Mouse (Mus musculus): ENCODE data around the gene Clk3. TPM values are rescaled to one million over a fixed set of nuclear protein-coding genes. Genes with fewer than 3 reads are reported as not detected.

Gene Clk3
- polyA plus RNA-seq, 1 experiment: 84.2 TPM

DNA sequence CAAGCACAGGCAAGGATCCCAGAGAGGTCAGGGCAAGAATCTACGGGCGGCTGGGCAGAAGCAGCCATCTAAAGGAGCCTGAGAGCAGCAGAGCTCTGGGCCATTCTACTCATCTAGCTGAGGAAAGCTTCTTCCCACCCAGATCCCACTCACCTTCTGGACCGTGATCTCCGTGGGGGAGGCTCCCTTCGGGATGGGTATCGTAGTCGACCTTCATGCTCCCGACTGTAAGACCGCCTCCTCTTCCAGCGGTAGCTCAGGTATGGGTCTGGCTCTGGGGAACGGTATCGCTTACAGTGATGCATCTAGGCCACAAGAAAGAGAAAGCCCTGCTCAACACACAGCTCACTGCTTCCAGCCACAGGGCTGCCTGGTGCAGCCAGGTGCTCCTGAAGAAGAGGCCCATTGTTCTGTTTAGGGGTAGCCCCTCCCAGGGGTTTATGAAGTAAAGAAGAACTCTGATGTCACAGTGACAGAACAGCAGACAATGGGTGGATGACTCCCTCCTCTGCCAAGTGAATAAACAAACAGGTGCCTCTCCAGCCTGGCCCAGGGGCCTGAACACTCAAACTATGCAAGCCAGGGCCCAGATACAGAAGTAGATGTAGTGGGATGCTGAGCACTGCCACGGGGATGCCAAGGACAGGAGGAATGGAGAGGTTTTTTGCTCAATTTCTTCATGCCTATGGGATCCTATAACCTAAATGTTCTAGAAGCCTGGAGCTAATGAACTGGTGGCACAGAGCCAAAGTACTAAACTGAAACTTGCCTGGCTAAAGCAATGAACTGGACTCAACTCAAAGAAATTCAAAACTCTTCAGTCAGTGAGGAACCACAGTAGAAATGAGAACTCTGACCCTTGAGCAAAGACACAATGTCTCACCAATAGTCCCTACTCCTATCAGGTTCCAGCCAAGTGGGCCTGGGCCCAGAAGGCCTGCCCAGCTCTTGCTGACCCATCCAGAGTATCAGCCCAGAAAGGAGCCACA lies 3.8 kb downstream of the Clk3 start:
- Histone ChIP-seq H3K4me1 (ENCODE audit: control insufficient read depth, insufficient read depth, low read length) (peaks cover 21% of the 10 kb centered on the region), H3K4me3 (ENCODE audit: insufficient read depth, low read length) (no peak overlapping the region), H3K27ac (ENCODE audit: insufficient read depth, low read depth, low read length) (no peak overlapping the region)
- TF ChIP-seq POLR2A (IDR thresholded peaks at IDR 0.05; ENCODE audit: borderline replicate concordance, low read depth, low read length) (no peak), CTCF (IDR thresholded peaks at IDR 0.05; ENCODE audit: low read depth, low read length) (no peak)

GRCm38 (mm10) chr9:57760416-57761146 lies 5.1 kb downstream of the Clk3 start:
- Histone ChIP-seq H3K4me1 (ENCODE audit: control insufficient read depth, insufficient read depth, low read length) (peaks cover 21% of the 10 kb centered on the region), H3K27ac (ENCODE audit: insufficient read depth, low read depth, low read length) (no peak overlapping the region), H3K4me3 (ENCODE audit: insufficient read depth, low read length) (no peak overlapping the region)
- TF ChIP-seq POLR2A (IDR thresholded peaks at IDR 0.05; ENCODE audit: borderline replicate concordance, low read depth, low read length) (no peak), CTCF (IDR thresholded peaks at IDR 0.05; ENCODE audit: low read depth, low read length) (no peak)

GRCm38 (mm10) chr9:57759289-57759688 lies 6.4 kb downstream of the Clk3 start:
- H3K27ac ChIP-seq (ENCODE audit: insufficient read depth, low read depth, low read length): no peak overlapping the region
- H3K4me3 ChIP-seq (ENCODE audit: insufficient read depth, low read length): no peak overlapping the region
- TF ChIP-seq CTCF (IDR thresholded peaks at IDR 0.05; ENCODE audit: low read depth, low read length) (peak; percentile 49), POLR2A (IDR thresholded peaks at IDR 0.05; ENCODE audit: borderline replicate concordance, low read depth, low read length) (no peak)
- peaks cover 21% of the 10 kb centered on the region for H3K4me1 ChIP-seq (ENCODE audit: control insufficient read depth, insufficient read depth, low read length)

- Histone ChIP-seq H3K27ac (ENCODE audit: insufficient read depth, low read depth, low read length) (no peak overlapping the region), H3K4me3 (ENCODE audit: insufficient read depth, low read length) (no peak overlapping the region), H3K4me1 (ENCODE audit: control insufficient read depth, insufficient read depth, low read length) (peaks cover 17% of the 10 kb centered on the region)
- TF ChIP-seq POLR2A (IDR thresholded peaks at IDR 0.05; ENCODE audit: borderline replicate concordance, low read depth, low read length) (no peak), CTCF (IDR thresholded peaks at IDR 0.05; ENCODE audit: low read depth, low read length) (no peak)
These were observed 7.1 kb downstream of the Clk3 start for GRCm38 (mm10) chr9:57758528-57758927.

DNA sequence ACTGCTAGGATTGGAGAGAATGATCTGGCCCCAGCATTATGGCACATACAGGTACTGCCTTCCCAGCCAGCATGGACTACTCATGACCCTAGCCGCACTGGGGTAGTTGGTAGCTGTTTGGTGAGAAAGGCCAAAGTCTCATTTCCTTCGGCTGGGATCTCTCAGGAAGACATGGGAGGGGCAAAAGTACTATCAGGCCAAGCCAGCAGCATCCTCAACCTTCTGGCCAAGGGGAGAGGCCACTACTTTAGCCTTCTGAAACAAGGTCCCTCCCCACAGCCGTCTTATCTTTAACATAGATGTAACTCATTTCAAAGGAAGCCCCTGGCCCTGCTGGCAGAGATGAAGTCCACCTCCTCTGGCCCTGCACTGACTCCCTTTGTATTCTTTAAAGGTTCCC lies 8.1 kb downstream of the Clk3 start:
- Histone ChIP-seq H3K4me3 (ENCODE audit: insufficient read depth, low read length) (no peak overlapping the region), H3K27ac (ENCODE audit: insufficient read depth, low read depth, low read length) (no peak overlapping the region)
- no peak for TF ChIP-seq CTCF (IDR thresholded peaks at IDR 0.05; ENCODE audit: low read depth, low read length)

DNA sequence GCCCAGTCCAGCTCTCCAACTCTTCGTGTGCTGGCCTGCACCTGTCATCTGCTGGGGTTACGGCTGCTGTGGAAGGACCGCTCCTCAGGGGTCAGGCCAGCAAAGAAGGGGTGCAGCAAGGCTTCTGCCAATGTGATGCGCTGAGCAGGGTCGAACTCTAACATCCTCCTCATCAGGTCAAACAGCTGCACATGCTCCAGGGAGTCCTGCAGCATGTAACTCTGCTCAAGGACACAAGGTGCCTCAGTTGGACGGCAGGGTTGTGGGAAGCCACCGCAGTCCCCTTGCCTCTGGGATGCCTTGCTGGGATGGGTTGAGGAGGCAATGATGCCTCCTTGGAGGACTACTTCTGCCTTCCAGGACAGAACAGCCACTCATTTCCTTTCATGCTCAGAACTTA lies 14.8 kb downstream of the Clk3 start:
- Histone ChIP-seq H3K4me1 (ENCODE audit: control insufficient read depth, insufficient read depth, low read length) (no peaks in the 10 kb centered on the region), H3K27ac (ENCODE audit: insufficient read depth, low read depth, low read length) (no peak overlapping the region), H3K4me3 (ENCODE audit: insufficient read depth, low read length) (no peak overlapping the region)
- TF ChIP-seq POLR2A (IDR thresholded peaks at IDR 0.05; ENCODE audit: borderline replicate concordance, low read depth, low read length) (no peak), CTCF (IDR thresholded peaks at IDR 0.05; ENCODE audit: low read depth, low read length) (no peak)

More for the DNA sequence above, 8.1 kb downstream of the Clk3 start:
- peaks cover 8% of the 10 kb centered on the region for H3K4me1 ChIP-seq (ENCODE audit: control insufficient read depth, insufficient read depth, low read length)

DNA sequence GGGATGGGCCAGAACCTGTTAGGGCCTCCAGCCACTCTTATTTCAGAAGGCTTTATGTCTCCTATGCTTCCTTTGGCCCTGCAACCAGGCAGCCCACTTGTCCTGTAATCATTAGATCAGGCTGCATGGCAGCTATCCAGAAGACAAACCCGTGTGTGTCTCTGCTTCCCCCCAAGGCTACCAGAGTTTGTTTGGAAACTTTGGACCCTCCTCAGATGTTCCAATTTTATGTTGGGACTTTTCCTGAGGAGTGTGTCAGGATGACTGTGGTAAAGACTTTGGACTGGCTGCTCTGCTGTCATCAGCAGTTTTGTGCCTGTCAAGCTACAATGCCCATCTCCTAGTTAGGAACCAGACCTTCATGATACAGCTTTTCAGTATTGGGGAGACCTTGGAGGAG lies 16.8 kb downstream of the Clk3 start:
- no peak overlapping the region for H3K27ac ChIP-seq (ENCODE audit: insufficient read depth, low read depth, low read length)
- H3K4me3 ChIP-seq (ENCODE audit: insufficient read depth, low read length): no peak overlapping the region
- TF ChIP-seq CTCF (IDR thresholded peaks at IDR 0.05; ENCODE audit: low read depth, low read length) (no peak), POLR2A (IDR thresholded peaks at IDR 0.05; ENCODE audit: borderline replicate concordance, low read depth, low read length) (no peak)
- no peaks in the 10 kb centered on the region for H3K4me1 ChIP-seq (ENCODE audit: control insufficient read depth, insufficient read depth, low read length)

GRCm38 (mm10) chr9:57748137-57748536 lies 17.5 kb downstream of the Clk3 start:
- TF ChIP-seq CTCF (IDR thresholded peaks at IDR 0.05; ENCODE audit: low read depth, low read length): no peak
- TF ChIP-seq POLR2A (IDR thresholded peaks at IDR 0.05; ENCODE audit: borderline replicate concordance, low read depth, low read length): no peak
- no peak overlapping the region for H3K27ac ChIP-seq (ENCODE audit: insufficient read depth, low read depth, low read length)
- H3K4me1 ChIP-seq (ENCODE audit: control insufficient read depth, insufficient read depth, low read length): no peaks in the 10 kb centered on the region
- no peak overlapping the region for H3K4me3 ChIP-seq (ENCODE audit: insufficient read depth, low read length)

DNA sequence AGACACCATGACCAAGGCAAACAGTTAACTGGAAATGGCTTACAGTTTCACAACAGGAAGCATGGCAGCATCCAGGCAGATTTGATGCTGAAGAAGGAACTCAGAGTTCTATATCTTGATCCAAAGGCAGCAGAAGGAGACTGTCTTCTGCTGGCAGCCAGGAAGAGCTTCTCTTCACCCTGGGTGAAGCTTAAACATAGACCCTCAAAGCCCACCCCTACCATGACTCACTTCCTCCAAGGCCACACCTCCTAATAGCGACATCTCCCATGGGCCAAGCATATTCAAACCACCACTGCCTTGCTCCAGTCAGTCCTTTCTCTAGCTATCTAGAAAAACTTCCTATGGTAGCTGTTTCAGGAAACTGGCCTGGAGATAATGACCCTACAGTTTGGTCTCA lies 18.6 kb downstream of the Clk3 start:
- TF ChIP-seq POLR2A (IDR thresholded peaks at IDR 0.05; ENCODE audit: borderline replicate concordance, low read depth, low read length) (no peak), CTCF (IDR thresholded peaks at IDR 0.05; ENCODE audit: low read depth, low read length) (no peak)
- no peaks in the 10 kb centered on the region for H3K4me1 ChIP-seq (ENCODE audit: control insufficient read depth, insufficient read depth, low read length)

More for the DNA sequence above, 18.6 kb downstream of the Clk3 start:
- no peak overlapping the region for H3K4me3 ChIP-seq (ENCODE audit: insufficient read depth, low read length)
- no peak overlapping the region for H3K27ac ChIP-seq (ENCODE audit: insufficient read depth, low read depth, low read length)

All from bone marrow macrophage, adult 2 months (primary cell).